Mouse (Mus musculus): Measurements from ENCODE around the gene Gm20835. TPM values are rescaled to one million over a fixed set of nuclear protein-coding genes. Genes with fewer than 3 reads are reported as not detected.
"Not testable (repeated sequence)": the region's sequence is repeated elsewhere in the genome, so short reads cannot be mapped to it uniquely, and the experiment has no call there.

Gene Gm20835
- total RNA-seq (2017), result not detected in 2 replicates

GRCm38 (mm10) chrY:36735190-36735589 lies at the start of gene Gm20835:
TSS of gene Gm20835 (minus strand) at chrY:36735290.
- not testable (repeated sequence) for ATAC-seq (replicated peaks in 1 of 2; ENCODE audit: insufficient read depth in 1 of 2, low FRiP score in 2 of 2, low TSS enrichment in 1 of 2, low read depth in 1 of 2, poor library complexity in 2 of 2, severe bottlenecking in 2 of 2)

Data from hematopoietic stem cell, adult 5-6 weeks (primary cell).